ENCODE assay signal across 10 mouse cellular contexts in the genomic region with DNA sequence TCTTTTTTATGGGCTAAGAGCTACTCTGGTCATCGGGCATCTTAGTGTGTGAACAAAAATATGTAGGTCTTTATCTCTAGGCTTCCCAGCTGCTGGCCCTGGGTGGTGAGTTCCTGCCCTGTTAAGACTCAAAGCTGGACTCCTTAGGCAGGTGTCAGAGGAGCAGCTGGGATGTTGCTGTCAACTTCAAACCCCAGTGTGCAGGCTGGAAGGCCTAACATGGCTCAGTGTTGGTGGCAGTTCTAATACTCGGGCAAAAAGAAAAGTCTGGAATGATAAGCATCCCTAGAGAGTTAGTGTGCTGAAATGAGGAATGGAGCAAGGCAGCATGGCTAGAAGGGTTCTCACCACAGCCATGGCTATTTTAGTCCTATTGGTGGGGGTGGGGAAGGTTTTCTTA. TPM values are rescaled to one million over a fixed set of nuclear protein-coding genes. Genes with fewer than 3 reads are reported as not detected.
A peak's percentile ranks its signal among the peaks of the same experiment; 100 is the strongest.
DNase-seq lines count a peak whose midpoint lies in the region; ATAC-seq lines count a peak whose summit lies in the region.
"Had no signal": no experiment of that assay in that cellular context is flagged by ENCODE, and none has a peak within 500 bp of the region (broad histone marks: within the 10 kb centered on the region; RNA-seq: fewer than 3 reads in every experiment).

No protein-coding gene starts in this region.

- H3K27me3 ChIP-seq in heart, embryonic 15.5 days, result no peaks in the 10 kb centered on the region
- H3K27me3 ChIP-seq: Patski had no signal

- H3K9me3 ChIP-seq in heart, embryonic 15.5 days (replicated peaks), result no peaks in the 10 kb centered on the region

- H3K4me1 ChIP-seq in brown adipose tissue, adult 24 weeks (ENCODE audit: control insufficient read depth, insufficient read depth, insufficient read length, low read length), result peaks cover 38% of the 10 kb centered on the region
- peaks cover 54% of the 10 kb centered on the region for H3K4me1 ChIP-seq in heart, embryonic 15.5 days (replicated peaks)

- WGBS in heart, embryonic 15.5 days, result 11% methylated on average over 2 of the region's 2 CpGs

- no peak overlapping the region for H3K9ac ChIP-seq in heart, embryonic 15.5 days

- H3K4me2 ChIP-seq in heart, embryonic 15.5 days, result no peak overlapping the region; the same call in 1 of the 2 replicates

- no peak overlapping the region for H3K4me3 ChIP-seq in brown adipose tissue, adult 24 weeks (ENCODE audit: insufficient read depth, low read depth, low read length)
- no peak overlapping the region for H3K4me3 ChIP-seq in heart, embryonic 15.5 days

- peak; percentile 4 for DNase-seq in cerebellum, adult 11-12 months
- DNase-seq in cerebellum, postnatal 10 days, result no peak
- DNase-seq in kidney, postnatal 14 days, result peak; percentile 48
- DNase-seq in frontal cortex, adult 2 months (ENCODE audit: extremely low spot score in 1 of 2, low spot score in 1 of 2), result no peak
- DNase-seq in B cell, adult 2 months, result no peak
- no peak for DNase-seq in layer of hippocampus, postnatal 14 days (ENCODE audit: low spot score in 2 of 2)

- H3K27ac ChIP-seq in brown adipose tissue, adult 24 weeks (replicated peaks; ENCODE audit: low read depth, low read length), result 0 out of 2 replicates have a peak overlapping the region, but pooled peaks have one; percentile 53
- H3K27ac ChIP-seq in heart, embryonic 15.5 days, result peak overlapping the region; percentile 95

- peaks cover 12% of the 10 kb centered on the region for H3K36me3 ChIP-seq in heart, embryonic 15.5 days

- ATAC-seq in heart, embryonic 15.5 days (replicated peaks; ENCODE audit: insufficient number of reproducible peaks, insufficient read depth, low FRiP score, low read depth), result peak; percentile 51
- ATAC-seq: intestine, embryonic 16.5 days; Patski had no signal

RNA-seq across cellular contexts. Expression of a gene that starts 27.8 kb away (rescaled TPM):
- 59.1 and 61.6 TPM in 2 replicates for polyA plus RNA-seq in brown adipose tissue, adult 24 weeks (2012; ENCODE audit: insufficient read depth, insufficient read length, missing spikeins)
- 19.7 and 24.7 TPM in 2 replicates for polyA plus RNA-seq in heart, embryonic 15.5 days (2015; fragmentation: Nextera tagmentation; extraction: Ambion mirVana)
- 57.6 and 73.7 TPM in 2 replicates for polyA plus RNA-seq in frontal cortex, adult 2 months (2012; rRNA removed)
- total RNA-seq in layer of hippocampus, postnatal 14 days (2021), result 100 to 1,000 TPM; 124 to 137 TPM

Comparison
In these comparisons a context has a peak if more than half of its experiments do, and no peak if none do; other contexts are left out.
1. DNase-seq: peak in cerebellum, adult 11-12 months (single experiment) and kidney, postnatal 14 days (single experiment); none in cerebellum, postnatal 10 days (0 of 2), frontal cortex, adult 2 months (0 of 2), B cell, adult 2 months (0 of 2) and layer of hippocampus, postnatal 14 days (0 of 2).